Mouse (Mus musculus): ENCODE data around the gene Prrc2b. TPM values are rescaled to one million over a fixed set of nuclear protein-coding genes. Genes with fewer than 3 reads are reported as not detected.

The Prrc2b gene
- polyA plus RNA-seq, 1 experiment from 2014 or later = 76.2 TPM

GRCm38 (mm10) chr2:32140498-32140934 lies 10.4 kb upstream of the Prrc2b start:
- Histone ChIP-seq H3K4me3 (no peak overlapping the region), H3K27ac (replicated peaks) (no peak overlapping the region), H3K36me3 (no peaks in the 10 kb centered on the region), H3K27me3 (no peaks in the 10 kb centered on the region), H3K9ac (replicated peaks) (no peak overlapping the region), H3K4me2 (replicated peaks) (no peak overlapping the region), H3K4me1 (peaks cover 11% of the 10 kb centered on the region), H3K9me3 (no peaks in the 10 kb centered on the region)
- ATAC-seq (replicated peaks) = no peak
- 17% methylated on average over 4 of the region's 4 CpGs for WGBS

- H3K4me3 ChIP-seq = no peak overlapping the region
Measured at GRCm38 (mm10) chr2:32141602-32142001, 9.3 kb upstream of the Prrc2b start.

GRCm38 (mm10) chr2:32142368-32142767 lies 8.5 kb upstream of the Prrc2b start:
- no peak overlapping the region for H3K27ac ChIP-seq (replicated peaks)
- no peak overlapping the region for H3K9ac ChIP-seq (replicated peaks)
- H3K9me3 ChIP-seq = no peaks in the 10 kb centered on the region
- no peak overlapping the region for H3K4me3 ChIP-seq
- H3K4me1 ChIP-seq = peaks cover 6% of the 10 kb centered on the region
- 66% methylated on average over 6 of the region's 6 CpGs for WGBS
- no peak overlapping the region for H3K4me2 ChIP-seq (replicated peaks)
- no peaks in the 10 kb centered on the region for H3K36me3 ChIP-seq
- no peak for ATAC-seq (replicated peaks)
- H3K27me3 ChIP-seq = no peaks in the 10 kb centered on the region

More at GRCm38 (mm10) chr2:32141602-32142001, 9.3 kb upstream of the Prrc2b start:
- Histone ChIP-seq H3K36me3 (no peaks in the 10 kb centered on the region), H3K27ac (replicated peaks) (no peak overlapping the region), H3K9ac (replicated peaks) (no peak overlapping the region), H3K4me1 (peaks cover 11% of the 10 kb centered on the region), H3K4me2 (replicated peaks) (no peak overlapping the region), H3K27me3 (no peaks in the 10 kb centered on the region), H3K9me3 (no peaks in the 10 kb centered on the region)
- WGBS = 82% methylated on average over 6 of the region's 6 CpGs
- no peak for ATAC-seq (replicated peaks)

GRCm38 (mm10) chr2:32144633-32145032 lies 6.2 kb upstream of the Prrc2b start:
- no peaks in the 10 kb centered on the region for H3K4me1 ChIP-seq
- no peak overlapping the region for H3K4me2 ChIP-seq (replicated peaks)
- 87% methylated on average over 5 of the region's 5 CpGs for WGBS
- no peaks in the 10 kb centered on the region for H3K27me3 ChIP-seq
- no peak for ATAC-seq (replicated peaks)
- H3K27ac ChIP-seq (replicated peaks) = no peak overlapping the region
- H3K36me3 ChIP-seq = no peaks in the 10 kb centered on the region
- H3K9ac ChIP-seq (replicated peaks) = no peak overlapping the region
- H3K4me3 ChIP-seq = no peak overlapping the region
- H3K9me3 ChIP-seq = no peaks in the 10 kb centered on the region

GRCm38 (mm10) chr2:32146617-32147162 lies 4.2 kb upstream of the Prrc2b start:
- Histone ChIP-seq H3K27me3 (no peaks in the 10 kb centered on the region), H3K4me2 (replicated peaks) (no peak overlapping the region), H3K4me1 (peaks cover 8% of the 10 kb centered on the region; the same call in 1 of the 2 replicates), H3K9me3 (no peaks in the 10 kb centered on the region), H3K36me3 (no peaks in the 10 kb centered on the region), H3K27ac (replicated peaks) (no peak overlapping the region), H3K9ac (replicated peaks) (no peak overlapping the region), H3K4me3 (no peak overlapping the region)
- WGBS = 81% methylated on average over 5 of the region's 5 CpGs
- no peak for ATAC-seq (replicated peaks)

- Histone ChIP-seq H3K36me3 (no peaks in the 10 kb centered on the region), H3K27me3 (no peaks in the 10 kb centered on the region), H3K9ac (replicated peaks) (0 out of 2 replicates have a peak overlapping the region, but pooled peaks have one; percentile 99), H3K4me2 (replicated peaks) (peak overlapping the region; percentile 64), H3K27ac (replicated peaks) (peak overlapping the region; percentile 99), H3K9me3 (no peaks in the 10 kb centered on the region), H3K4me1 (peaks cover 35% of the 10 kb centered on the region), H3K4me3 (peak overlapping the region; percentile 88)
- 33% methylated on average over 1 of the region's 1 CpGs for WGBS
- ATAC-seq (replicated peaks) = 0 out of 2 replicates have a peak, but pooled peaks have one; percentile 8
Measured at GRCm38 (mm10) chr2:32150135-32150534, 747 bp upstream of the Prrc2b start.

GRCm38 (mm10) chr2:32150562-32150923 lies 339 bp upstream of the Prrc2b start:
- peak overlapping the region; percentile 99 for H3K27ac ChIP-seq (replicated peaks)
- peak overlapping the region; percentile 88 for H3K4me3 ChIP-seq
- 3% methylated on average over 7 of the region's 7 CpGs for WGBS
- peak overlapping the region; percentile 64 for H3K4me2 ChIP-seq (replicated peaks)
- no peaks in the 10 kb centered on the region for H3K9me3 ChIP-seq
- H3K9ac ChIP-seq (replicated peaks) = peak overlapping the region; percentile 99
- ATAC-seq (replicated peaks) = peak; percentile 69; the same call in 1 of the 2 replicates
- no peaks in the 10 kb centered on the region for H3K27me3 ChIP-seq
- H3K4me1 ChIP-seq = peaks cover 39% of the 10 kb centered on the region
- H3K36me3 ChIP-seq = no peaks in the 10 kb centered on the region

GRCm38 (mm10) chr2:32151660-32152366 lies 931 bp downstream of the Prrc2b start:
- WGBS = under 1% methylated on average over 22 of the region's 22 CpGs
- ATAC-seq (replicated peaks) = peak; percentile 51
- H3K4me3 ChIP-seq = peak overlapping the region; percentile 88
- H3K36me3 ChIP-seq = no peaks in the 10 kb centered on the region
- H3K4me1 ChIP-seq = peaks cover 52% of the 10 kb centered on the region
- H3K27me3 ChIP-seq = no peaks in the 10 kb centered on the region
- H3K4me2 ChIP-seq (replicated peaks) = peak overlapping the region; percentile 64
- H3K27ac ChIP-seq (replicated peaks) = peak overlapping the region; percentile 99
- H3K9ac ChIP-seq (replicated peaks) = peak overlapping the region; percentile 99
- H3K9me3 ChIP-seq = no peaks in the 10 kb centered on the region

- no peaks in the 10 kb centered on the region for H3K9me3 ChIP-seq
- H3K9ac ChIP-seq (replicated peaks) = peak overlapping the region; percentile 99
- H3K4me3 ChIP-seq = peak overlapping the region; percentile 88
- no peaks in the 10 kb centered on the region for H3K27me3 ChIP-seq
- peaks cover 58% of the 10 kb centered on the region for H3K4me1 ChIP-seq
- peak overlapping the region; percentile 99 for H3K27ac ChIP-seq (replicated peaks)
- no peaks in the 10 kb centered on the region for H3K36me3 ChIP-seq
- no peak for ATAC-seq (replicated peaks)
- WGBS = 14% methylated on average over 12 of the region's 12 CpGs
- H3K4me2 ChIP-seq (replicated peaks) = peak overlapping the region; percentile 64
Measured at GRCm38 (mm10) chr2:32152367-32153034, 1.6 kb downstream of the Prrc2b start.

GRCm38 (mm10) chr2:32153041-32153790 lies 2.3 kb downstream of the Prrc2b start:
- 5% methylated on average over 13 of the region's 13 CpGs for WGBS

GRCm38 (mm10) chr2:32153791-32154119 lies 2.9 kb downstream of the Prrc2b start:
- no peaks in the 10 kb centered on the region for H3K27me3 ChIP-seq
- peaks cover 71% of the 10 kb centered on the region for H3K4me1 ChIP-seq
- ATAC-seq (replicated peaks) = no peak
- peak overlapping the region; percentile 88 for H3K4me3 ChIP-seq
- peak overlapping the region; percentile 64 for H3K4me2 ChIP-seq (replicated peaks)
- peak overlapping the region; percentile 99 for H3K27ac ChIP-seq (replicated peaks)
- peak overlapping the region; percentile 99 for H3K9ac ChIP-seq (replicated peaks)
- no peaks in the 10 kb centered on the region for H3K36me3 ChIP-seq
- 9% methylated on average over 4 of the region's 4 CpGs for WGBS
- H3K9me3 ChIP-seq = no peaks in the 10 kb centered on the region

More at GRCm38 (mm10) chr2:32153041-32153790, 2.3 kb downstream of the Prrc2b start:
- Histone ChIP-seq H3K36me3 (no peaks in the 10 kb centered on the region), H3K4me1 (peaks cover 66% of the 10 kb centered on the region), H3K9ac (replicated peaks) (peak overlapping the region; percentile 99), H3K9me3 (no peaks in the 10 kb centered on the region), H3K4me2 (replicated peaks) (peak overlapping the region; percentile 64), H3K27ac (replicated peaks) (peak overlapping the region; percentile 99), H3K27me3 (no peaks in the 10 kb centered on the region), H3K4me3 (peak overlapping the region; percentile 88)
- no peak for ATAC-seq (replicated peaks)

Measured in forebrain, embryonic 15.5 days (tissue).